Mouse (Mus musculus): Measurements from ENCODE around the gene Lrrc57. TPM values are rescaled to one million over a fixed set of nuclear protein-coding genes. Genes with fewer than 3 reads are reported as not detected.

The Lrrc57 gene
- polyA plus RNA-seq, 1 experiment from 2014 or later: 29.6 TPM

DNA sequence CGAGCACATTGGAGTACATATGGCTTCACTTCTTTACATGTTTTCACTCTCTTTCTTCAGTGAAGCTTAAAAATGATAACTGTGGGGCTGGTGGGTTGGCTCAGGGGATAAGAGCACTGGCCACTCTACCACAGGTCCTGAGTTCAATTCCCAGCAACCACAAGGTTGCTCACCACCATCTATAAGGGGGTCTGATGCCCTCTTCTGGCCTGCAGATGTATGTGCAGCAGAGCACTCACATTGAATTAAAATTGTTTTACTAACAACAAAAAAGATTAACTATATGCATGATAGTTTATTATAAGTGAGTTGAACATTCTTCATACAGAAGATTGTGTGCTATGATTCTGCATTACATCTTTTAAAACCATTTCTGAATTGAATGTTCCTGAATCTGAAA lies 10.2 kb upstream of the Lrrc57 start:
- H3K27me3 ChIP-seq (ENCODE audit: control insufficient read depth, insufficient read depth, low read length): no peaks in the 10 kb centered on the region
- H3K27ac ChIP-seq (ENCODE audit: low read depth, low read length): no peak overlapping the region
- H3K9ac ChIP-seq (replicated peaks; ENCODE audit: low read depth, low read length): no peak overlapping the region
- peaks cover 8% of the 10 kb centered on the region for H3K36me3 ChIP-seq (ENCODE audit: control insufficient read depth, insufficient read depth, low read length)
- no peaks in the 10 kb centered on the region for H3K4me1 ChIP-seq (ENCODE audit: control insufficient read depth, insufficient read depth, low read length)
- no peak overlapping the region for H3K4me2 ChIP-seq (ENCODE audit: low read depth, low read length)
- H3K4me3 ChIP-seq (ENCODE audit: low read depth, low read length): no peak overlapping the region
- H3K9me3 ChIP-seq (ENCODE audit: control insufficient read depth, low read length): no peaks in the 10 kb centered on the region
- WGBS: 100% methylated on average over 1 of the region's 1 CpGs
- ATAC-seq (ENCODE audit: low read depth): no peak

GRCm38 (mm10) chr2:120616279-120617163 lies 7.2 kb upstream of the Lrrc57 start:
- H3K4me3 ChIP-seq (ENCODE audit: low read depth, low read length): no peak overlapping the region
- peaks cover 8% of the 10 kb centered on the region for H3K36me3 ChIP-seq (ENCODE audit: control insufficient read depth, insufficient read depth, low read length)
- H3K4me1 ChIP-seq (ENCODE audit: control insufficient read depth, insufficient read depth, low read length): no peaks in the 10 kb centered on the region
- no peak overlapping the region for H3K27ac ChIP-seq (ENCODE audit: low read depth, low read length)
- H3K27me3 ChIP-seq (ENCODE audit: control insufficient read depth, insufficient read depth, low read length): no peaks in the 10 kb centered on the region
- ATAC-seq (ENCODE audit: low read depth): no peak
- H3K9ac ChIP-seq (replicated peaks; ENCODE audit: low read depth, low read length): no peak overlapping the region
- no peaks in the 10 kb centered on the region for H3K9me3 ChIP-seq (ENCODE audit: control insufficient read depth, low read length)
- H3K4me2 ChIP-seq (ENCODE audit: low read depth, low read length): no peak overlapping the region
- 94% methylated on average over 5 of the region's 5 CpGs for WGBS

DNA sequence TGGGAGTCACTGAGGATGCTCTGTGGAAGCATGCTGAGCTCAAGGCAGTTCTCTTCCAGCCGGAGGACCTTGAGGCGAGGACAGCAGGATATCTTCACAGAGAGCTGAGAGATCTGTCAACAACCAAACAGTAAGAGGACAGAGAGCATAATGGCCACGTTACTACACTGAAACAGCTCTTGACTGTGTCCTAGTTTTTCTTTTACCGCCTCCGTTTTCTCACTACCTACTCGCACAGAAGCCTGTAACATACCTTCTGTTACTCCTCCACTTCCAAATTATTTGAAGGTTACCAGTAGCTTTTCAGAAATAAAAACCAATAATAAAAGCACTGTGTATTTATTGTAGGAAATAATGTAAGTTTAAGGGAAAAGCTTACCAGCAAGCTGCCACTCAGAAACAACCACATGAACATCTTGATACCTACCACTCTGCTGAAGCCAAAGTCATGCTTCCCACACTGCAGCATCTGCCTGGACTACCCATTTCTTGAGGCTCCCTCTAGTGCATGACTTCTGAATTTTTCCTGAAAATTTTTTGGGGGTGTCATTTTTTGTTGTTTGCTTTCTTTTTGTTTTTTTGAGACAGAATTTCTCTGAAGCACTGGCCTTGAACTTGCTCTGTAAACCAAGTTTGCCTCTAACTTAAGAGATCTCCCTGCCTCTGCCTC lies 3.2 kb downstream of the Lrrc57 start:
- H3K4me3 ChIP-seq (ENCODE audit: low read depth, low read length): no peak overlapping the region
- peaks cover 16% of the 10 kb centered on the region for H3K4me1 ChIP-seq (ENCODE audit: control insufficient read depth, insufficient read depth, low read length)
- H3K4me2 ChIP-seq (ENCODE audit: low read depth, low read length): no peak overlapping the region
- no peak overlapping the region for H3K27ac ChIP-seq (ENCODE audit: low read depth, low read length)
- no peak overlapping the region for H3K9ac ChIP-seq (replicated peaks; ENCODE audit: low read depth, low read length)
- H3K9me3 ChIP-seq (ENCODE audit: control insufficient read depth, low read length): no peaks in the 10 kb centered on the region
- H3K36me3 ChIP-seq (ENCODE audit: control insufficient read depth, insufficient read depth, low read length): peaks cover 7% of the 10 kb centered on the region
- 92% methylated on average over 6 of the region's 6 CpGs for WGBS
- ATAC-seq (ENCODE audit: low read depth): no peak
- H3K27me3 ChIP-seq (ENCODE audit: control insufficient read depth, insufficient read depth, low read length): no peaks in the 10 kb centered on the region

GRCm38 (mm10) chr2:120599506-120599905 lies 9.8 kb downstream of the Lrrc57 start:
- peaks cover 20% of the 10 kb centered on the region for H3K36me3 ChIP-seq (ENCODE audit: control insufficient read depth, insufficient read depth, low read length)
- H3K27me3 ChIP-seq (ENCODE audit: control insufficient read depth, insufficient read depth, low read length): no peaks in the 10 kb centered on the region
- H3K4me3 ChIP-seq (ENCODE audit: low read depth, low read length): no peak overlapping the region

DNA sequence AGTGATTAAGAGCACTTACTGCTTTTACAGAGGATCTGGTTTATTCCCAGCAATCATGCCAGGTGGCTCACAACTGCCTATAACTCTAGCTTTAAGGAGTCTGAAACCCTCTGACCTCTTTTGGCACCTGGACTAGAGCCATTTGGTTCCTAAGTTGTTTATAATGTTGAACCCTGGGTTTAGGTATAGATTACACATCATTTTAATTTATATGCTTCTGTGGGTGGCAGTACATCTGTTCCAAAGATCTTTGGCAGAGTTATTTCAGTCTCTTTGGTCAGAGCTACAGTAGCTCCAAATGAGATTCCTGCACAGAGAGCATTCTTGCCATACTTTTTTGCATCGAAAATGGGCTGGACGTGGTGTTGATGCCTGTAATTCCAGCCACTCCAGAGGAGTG lies 11.6 kb downstream of the Lrrc57 start:
- H3K36me3 ChIP-seq (ENCODE audit: control insufficient read depth, insufficient read depth, low read length): peaks cover 15% of the 10 kb centered on the region
- no peaks in the 10 kb centered on the region for H3K9me3 ChIP-seq (ENCODE audit: control insufficient read depth, low read length)
- H3K4me1 ChIP-seq (ENCODE audit: control insufficient read depth, insufficient read depth, low read length): no peaks in the 10 kb centered on the region
- ATAC-seq (ENCODE audit: low read depth): no peak
- H3K9ac ChIP-seq (replicated peaks; ENCODE audit: low read depth, low read length): no peak overlapping the region
- no peak overlapping the region for H3K4me2 ChIP-seq (ENCODE audit: low read depth, low read length)
- WGBS: 91% methylated on average over 2 of the region's 2 CpGs
- H3K4me3 ChIP-seq (ENCODE audit: low read depth, low read length): no peak overlapping the region
- no peak overlapping the region for H3K27ac ChIP-seq (ENCODE audit: low read depth, low read length)
- no peaks in the 10 kb centered on the region for H3K27me3 ChIP-seq (ENCODE audit: control insufficient read depth, insufficient read depth, low read length)

More at GRCm38 (mm10) chr2:120599506-120599905, 9.8 kb downstream of the Lrrc57 start:
- Histone ChIP-seq H3K9me3 (ENCODE audit: control insufficient read depth, low read length) (no peaks in the 10 kb centered on the region), H3K4me2 (ENCODE audit: low read depth, low read length) (no peak overlapping the region), H3K9ac (replicated peaks; ENCODE audit: low read depth, low read length) (no peak overlapping the region), H3K4me1 (ENCODE audit: control insufficient read depth, insufficient read depth, low read length) (no peaks in the 10 kb centered on the region), H3K27ac (ENCODE audit: low read depth, low read length) (no peak overlapping the region)
- 91% methylated on average over 4 of the region's 4 CpGs for WGBS
- ATAC-seq (ENCODE audit: low read depth): no peak

GRCm38 (mm10) chr2:120592227-120592626 lies 17.1 kb downstream of the Lrrc57 start:
- Histone ChIP-seq H3K27me3 (ENCODE audit: control insufficient read depth, insufficient read depth, low read length) (no peaks in the 10 kb centered on the region), H3K36me3 (ENCODE audit: control insufficient read depth, insufficient read depth, low read length) (peaks cover 7% of the 10 kb centered on the region; the same call in 1 of the 2 replicates), H3K27ac (ENCODE audit: low read depth, low read length) (no peak overlapping the region), H3K9ac (replicated peaks; ENCODE audit: low read depth, low read length) (no peak overlapping the region), H3K9me3 (ENCODE audit: control insufficient read depth, low read length) (no peaks in the 10 kb centered on the region), H3K4me1 (ENCODE audit: control insufficient read depth, insufficient read depth, low read length) (no peaks in the 10 kb centered on the region), H3K4me3 (ENCODE audit: low read depth, low read length) (no peak overlapping the region), H3K4me2 (ENCODE audit: low read depth, low read length) (no peak overlapping the region)
- WGBS: 91% methylated on average over 1 of the region's 1 CpGs
- no peak for ATAC-seq (ENCODE audit: low read depth)

DNA sequence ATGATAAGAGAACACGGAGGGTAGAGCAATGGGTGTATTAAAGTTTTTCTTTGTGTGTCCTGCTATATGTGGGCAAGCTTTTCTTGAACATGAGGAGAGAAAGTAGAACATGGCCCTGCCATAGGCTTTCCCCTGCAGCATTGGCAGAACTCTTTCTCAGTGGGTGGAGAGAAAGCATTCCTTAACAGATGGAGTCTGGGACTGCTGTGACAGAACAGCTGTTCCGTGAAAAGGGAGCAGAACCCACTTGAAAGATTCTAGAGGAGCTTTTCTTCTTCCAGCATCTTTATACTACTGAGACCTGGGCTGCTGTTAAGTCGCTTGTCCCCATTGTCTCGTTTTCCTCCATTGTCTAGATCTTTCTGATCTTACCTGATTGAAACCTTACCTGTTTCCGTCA lies 19.6 kb downstream of the Lrrc57 start:
- no peak overlapping the region for H3K4me2 ChIP-seq (ENCODE audit: low read depth, low read length)
- no peak for ATAC-seq (ENCODE audit: low read depth)
- H3K4me3 ChIP-seq (ENCODE audit: low read depth, low read length): no peak overlapping the region
- 90% methylated on average over 5 of the region's 5 CpGs for WGBS
- no peaks in the 10 kb centered on the region for H3K4me1 ChIP-seq (ENCODE audit: control insufficient read depth, insufficient read depth, low read length)
- H3K27ac ChIP-seq (ENCODE audit: low read depth, low read length): no peak overlapping the region
- no peaks in the 10 kb centered on the region for H3K9me3 ChIP-seq (ENCODE audit: control insufficient read depth, low read length)
- peaks cover 15% of the 10 kb centered on the region for H3K36me3 ChIP-seq (ENCODE audit: control insufficient read depth, insufficient read depth, low read length)
- H3K27me3 ChIP-seq (ENCODE audit: control insufficient read depth, insufficient read depth, low read length): no peaks in the 10 kb centered on the region
- no peak overlapping the region for H3K9ac ChIP-seq (replicated peaks; ENCODE audit: low read depth, low read length)

- H3K9me3 ChIP-seq (ENCODE audit: control insufficient read depth, low read length): no peaks in the 10 kb centered on the region
- H3K4me2 ChIP-seq (ENCODE audit: low read depth, low read length): no peak overlapping the region
- no peak overlapping the region for H3K27ac ChIP-seq (ENCODE audit: low read depth, low read length)
- H3K9ac ChIP-seq (replicated peaks; ENCODE audit: low read depth, low read length): no peak overlapping the region
- no peaks in the 10 kb centered on the region for H3K4me1 ChIP-seq (ENCODE audit: control insufficient read depth, insufficient read depth, low read length)
- no peaks in the 10 kb centered on the region for H3K27me3 ChIP-seq (ENCODE audit: control insufficient read depth, insufficient read depth, low read length)
- WGBS: 88% methylated on average over 5 of the region's 5 CpGs
- ATAC-seq (ENCODE audit: low read depth): no peak
- no peaks in the 10 kb centered on the region for H3K36me3 ChIP-seq (ENCODE audit: control insufficient read depth, insufficient read depth, low read length)
- H3K4me3 ChIP-seq (ENCODE audit: low read depth, low read length): no peak overlapping the region
Measured at GRCm38 (mm10) chr2:120578286-120578685, 31.0 kb downstream of the Lrrc57 start.

DNA sequence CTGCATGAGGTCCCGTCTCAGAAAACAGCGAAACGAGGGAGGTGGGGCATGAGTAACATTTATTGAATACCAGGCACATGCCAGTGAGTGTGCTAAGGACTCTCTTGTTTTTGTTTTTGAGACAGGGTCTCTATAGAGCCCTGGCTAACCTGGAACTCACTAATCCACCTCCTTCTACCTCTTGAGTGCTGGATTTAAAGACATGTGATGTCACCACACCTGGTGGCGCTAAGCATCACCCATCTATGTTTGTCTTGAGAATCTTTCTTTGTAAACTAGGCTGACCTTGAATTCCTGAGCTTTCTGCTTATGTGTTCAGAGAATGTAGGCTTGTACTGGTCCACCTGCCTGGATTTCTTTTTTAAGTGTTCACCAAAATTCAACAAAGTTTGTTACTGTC lies 31.5 kb downstream of the Lrrc57 start:
- no peaks in the 10 kb centered on the region for H3K27me3 ChIP-seq (ENCODE audit: control insufficient read depth, insufficient read depth, low read length)
- H3K9ac ChIP-seq (replicated peaks; ENCODE audit: low read depth, low read length): no peak overlapping the region
- H3K4me2 ChIP-seq (ENCODE audit: low read depth, low read length): no peak overlapping the region
- H3K9me3 ChIP-seq (ENCODE audit: control insufficient read depth, low read length): no peaks in the 10 kb centered on the region
- H3K27ac ChIP-seq (ENCODE audit: low read depth, low read length): no peak overlapping the region
- H3K4me3 ChIP-seq (ENCODE audit: low read depth, low read length): no peak overlapping the region
- no peak for ATAC-seq (ENCODE audit: low read depth)
- H3K36me3 ChIP-seq (ENCODE audit: control insufficient read depth, insufficient read depth, low read length): no peaks in the 10 kb centered on the region
- WGBS: 85% methylated on average over 4 of the region's 4 CpGs
- no peaks in the 10 kb centered on the region for H3K4me1 ChIP-seq (ENCODE audit: control insufficient read depth, insufficient read depth, low read length)

All from neural tube, embryonic 14.5 days (tissue).